Mouse (Mus musculus) hindbrain, embryonic 15.5 days (tissue): ENCODE measurements around the gene Pvr. TPM values are rescaled to one million over a fixed set of nuclear protein-coding genes. Genes with fewer than 3 reads are reported as not detected.
A peak's percentile ranks its signal among the peaks of the same experiment; 100 is the strongest.

Experiments used
- ATAC-seq: fragments of 200-750 bp; cut with Nextera tagmentation; 2 replicates; pipeline ENCODE4 v1.8.0; 2017; ENCODE audit warnings: low read depth, moderate number of reproducible peaks, moderate TSS enrichment; ENCODE audit not compliant: low FRiP score
- H3K27ac ChIP-seq: fragments of 300-500 bp; sonication (generic); replicated peaks from 2 replicates; pipeline ENCODE4 v1.5.1; 2015; ENCODE audit warnings: mild to moderate bottlenecking, inconsistent platforms
- H3K27me3 ChIP-seq: fragments of 300-500 bp; sonication (generic); 2 replicates; pipeline ENCODE4 v1.6.1; 2015; ENCODE audit warnings: control low read depth, inconsistent platforms
- H3K36me3 ChIP-seq: fragments of 300-500 bp; sonication (generic); 2 replicates; pipeline ENCODE4 v1.6.1; 2015; ENCODE audit warnings: control low read depth, inconsistent platforms
- H3K4me1 ChIP-seq: fragments of 300-500 bp; sonication (generic); replicated peaks from 2 replicates; pipeline ENCODE4 v1.6.1; 2015; ENCODE audit warnings: control low read depth, inconsistent platforms
- H3K4me2 ChIP-seq: fragments of 300-500 bp; sonication (generic); 2 replicates; pipeline ENCODE4 v1.6.1; 2015; ENCODE audit warnings: moderate library complexity, mild to moderate bottlenecking, inconsistent platforms
- H3K4me3 ChIP-seq: fragments of 300-500 bp; sonication (generic); 2 replicates; pipeline ENCODE4 v1.5.1; 2015; ENCODE audit warnings: mild to moderate bottlenecking, inconsistent platforms
- H3K9ac ChIP-seq: fragments of 300-500 bp; sonication (generic); 2 replicates; pipeline ENCODE4 v1.6.1; 2015; ENCODE audit warnings: inconsistent platforms
- H3K9me3 ChIP-seq: fragments of 300-500 bp; sonication (generic); 2 replicates; pipeline ENCODE4 v1.6.1; 2016; ENCODE audit warnings: control low read depth, inconsistent platforms
- WGBS: fragments of 180-500 bp; shearing (Covaris S2); methylation state at CpG from one replicate; pipeline ENCODE4 v1.1.7; 2015; 5-methylcytosine and 5-hydroxymethylcytosine counted together
- polyA plus RNA-seq: library from polyadenylated mRNA; unstranded; fragments of >200 nt; fragmentation: Nextera tagmentation; extraction: Ambion mirVana; gene quantifications from 2 replicates; pipeline ENCODE4 v1.2.1, GENCODE M21; 2015

Gene Pvr
- polyA plus RNA-seq = 9.6 and 10.0 TPM in 2 replicates

DNA sequence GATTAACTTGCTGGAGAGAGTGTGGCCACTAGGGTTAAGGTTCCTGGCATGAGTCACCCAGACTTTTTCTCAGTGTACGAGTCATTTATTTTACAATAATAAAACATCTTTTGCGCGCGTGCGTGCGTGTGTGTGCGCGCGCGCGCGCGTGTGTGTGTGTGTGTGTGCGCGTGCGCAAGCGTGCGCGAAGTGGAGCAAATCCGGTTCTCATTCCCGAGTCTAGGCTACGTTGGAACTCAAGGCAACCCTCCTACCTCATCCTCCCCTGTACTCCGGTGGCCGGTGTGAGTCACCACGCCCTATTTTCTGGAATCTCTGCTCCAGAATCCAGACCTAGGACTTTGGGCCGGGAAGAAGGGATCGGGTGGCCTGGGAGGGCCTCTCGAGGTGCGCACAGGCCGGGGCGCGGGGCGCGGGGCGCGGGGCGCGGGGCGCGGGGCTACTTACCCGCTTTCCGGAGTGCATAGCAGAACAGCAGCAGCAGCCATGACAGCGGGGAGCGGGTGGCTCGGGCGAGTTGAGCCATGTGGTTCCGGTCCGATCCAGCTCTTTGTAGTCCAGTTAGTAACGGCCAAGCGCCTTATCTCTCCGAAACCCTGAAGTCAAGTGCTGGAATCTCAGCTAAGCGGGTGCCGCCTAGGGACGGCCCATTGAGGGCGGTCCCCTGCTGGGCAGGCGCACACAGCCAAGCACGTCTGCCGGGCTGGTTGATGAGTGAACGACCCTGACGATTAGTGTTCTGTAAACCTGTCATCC lies at the start of gene Pvr:
Gene Pvr, minus strand, starts transcription at position 655 of the 756 bp plus-strand sequence.
- no peaks in the 10 kb centered on the region for H3K9me3 ChIP-seq
- ATAC-seq = peak; percentile 87
- H3K9ac ChIP-seq = peak within 1 kb of the TSS; percentile 72
- WGBS = under 1% methylated on average over 57 of the region's 60 CpGs
- H3K36me3 ChIP-seq = peaks cover 17% of the 10 kb centered on the region
- H3K27me3 ChIP-seq = no peaks in the 10 kb centered on the region
- peaks cover 13% of the 10 kb centered on the region for H3K4me1 ChIP-seq
- H3K4me2 ChIP-seq = peak within 1 kb of the TSS; percentile 66
- H3K27ac ChIP-seq = peak within 1 kb of the TSS; percentile 88
- peak within 1 kb of the TSS; percentile 64 for H3K4me3 ChIP-seq

GRCm38 (mm10) chr7:19970196-19970595 lies 49.2 kb upstream of the Pvr start:
- WGBS = 96% methylated on average over 8 of the region's 8 CpGs
- H3K4me3 ChIP-seq = no peak overlapping the region
- no peaks in the 10 kb centered on the region for H3K27me3 ChIP-seq
- ATAC-seq = no peak
- no peak overlapping the region for H3K27ac ChIP-seq
- H3K4me1 ChIP-seq = no peaks in the 10 kb centered on the region
- 0 out of 2 replicates have a peak, but pooled peaks cover 4% of the 10 kb centered on the region for H3K9me3 ChIP-seq
- H3K4me2 ChIP-seq = no peak overlapping the region
- no peak overlapping the region for H3K9ac ChIP-seq
- no peaks in the 10 kb centered on the region for H3K36me3 ChIP-seq

GRCm38 (mm10) chr7:19969541-19970090 lies 48.7 kb upstream of the Pvr start:
- Histone ChIP-seq H3K27me3 (no peaks in the 10 kb centered on the region), H3K9ac (no peak overlapping the region), H3K36me3 (no peaks in the 10 kb centered on the region), H3K27ac (no peak overlapping the region), H3K4me3 (no peak overlapping the region), H3K4me2 (no peak overlapping the region), H3K9me3 (0 out of 2 replicates have a peak, but pooled peaks cover 4% of the 10 kb centered on the region), H3K4me1 (no peaks in the 10 kb centered on the region)
- ATAC-seq = no peak
- WGBS = over 99% methylated on average over 4 of the region's 4 CpGs

DNA sequence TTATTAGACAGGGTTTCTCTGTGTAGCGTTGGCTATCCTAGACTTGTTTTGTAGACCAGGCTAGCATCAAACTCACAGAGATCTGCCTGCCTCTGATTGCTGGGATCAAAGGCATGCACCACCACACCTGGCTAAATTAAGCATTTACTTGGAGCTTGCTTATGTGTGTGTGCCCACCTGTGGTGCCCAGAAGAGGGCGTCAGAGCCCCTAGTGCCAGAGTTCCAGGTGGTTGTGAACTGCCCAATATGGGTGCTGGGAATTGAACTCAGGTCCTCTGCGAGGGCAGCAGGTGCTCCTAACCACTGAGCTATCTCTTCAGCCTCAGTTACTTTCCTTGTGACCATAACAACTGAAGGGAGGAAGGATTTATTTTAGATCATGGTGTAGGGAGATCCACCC lies 48.1 kb upstream of the Pvr start:
- ATAC-seq = no peak
- 82% methylated on average over 3 of the region's 3 CpGs for WGBS
- no peaks in the 10 kb centered on the region for H3K4me1 ChIP-seq
- no peak overlapping the region for H3K27ac ChIP-seq
- 0 out of 2 replicates have a peak, but pooled peaks cover 4% of the 10 kb centered on the region for H3K9me3 ChIP-seq
- H3K4me2 ChIP-seq = no peak overlapping the region
- no peak overlapping the region for H3K4me3 ChIP-seq
- no peaks in the 10 kb centered on the region for H3K36me3 ChIP-seq
- no peaks in the 10 kb centered on the region for H3K27me3 ChIP-seq
- H3K9ac ChIP-seq = no peak overlapping the region

- no peak within 1 kb of the TSS for H3K4me2 ChIP-seq
- WGBS = 79% methylated on average over 7 of the region's 7 CpGs
- no peak within 1 kb of the TSS for H3K4me3 ChIP-seq
- no peaks in the 10 kb centered on the region for H3K36me3 ChIP-seq
- H3K4me1 ChIP-seq = no peaks in the 10 kb centered on the region
- H3K9ac ChIP-seq = no peak within 1 kb of the TSS
- no peak for ATAC-seq
- no peaks in the 10 kb centered on the region for H3K9me3 ChIP-seq
- no peak within 1 kb of the TSS for H3K27ac ChIP-seq
- H3K27me3 ChIP-seq = no peaks in the 10 kb centered on the region
Measured at GRCm38 (mm10) chr7:19964985-19965579, 44.1 kb upstream of the Pvr start, which contains the start of gene Ceacam20. Ceacam20 (plus strand) TSS chr7:19965412.

- no peak for ATAC-seq
- no peak overlapping the region for H3K27ac ChIP-seq
- H3K4me2 ChIP-seq = no peak overlapping the region
- H3K4me3 ChIP-seq = no peak overlapping the region
- no peaks in the 10 kb centered on the region for H3K36me3 ChIP-seq
- H3K9ac ChIP-seq = no peak overlapping the region
- H3K9me3 ChIP-seq = no peaks in the 10 kb centered on the region
- H3K4me1 ChIP-seq = no peaks in the 10 kb centered on the region
- WGBS = 48% methylated on average over 1 of the region's 1 CpGs
- H3K27me3 ChIP-seq = no peaks in the 10 kb centered on the region
Measured at GRCm38 (mm10) chr7:19962423-19962822, 41.5 kb upstream of the Pvr start.

DNA sequence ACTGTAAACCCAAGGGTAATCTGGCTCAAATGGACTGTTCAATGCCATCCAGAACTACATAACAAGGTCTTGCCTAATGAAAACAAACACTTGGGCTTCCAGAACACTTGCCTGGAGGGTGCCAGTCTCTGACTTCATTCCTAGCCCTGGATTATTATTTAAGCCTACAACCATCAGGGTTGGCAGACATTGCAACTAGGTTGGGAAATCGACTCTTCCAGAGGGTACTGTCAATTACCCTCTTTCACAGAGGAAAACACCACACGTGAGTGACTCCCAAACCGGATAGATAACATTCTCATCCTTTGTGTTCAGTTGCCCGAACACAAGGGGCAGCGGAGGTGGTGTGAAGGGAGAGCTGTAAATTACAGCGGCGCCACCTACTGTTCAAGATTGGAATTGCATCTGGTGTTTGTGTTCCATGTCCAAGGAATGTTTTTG lies 35.4 kb upstream of the Pvr start:
- Histone ChIP-seq H3K36me3 (no peaks in the 10 kb centered on the region), H3K9me3 (no peaks in the 10 kb centered on the region), H3K4me2 (no peak overlapping the region), H3K4me1 (no peaks in the 10 kb centered on the region), H3K27me3 (no peaks in the 10 kb centered on the region), H3K9ac (no peak overlapping the region), H3K27ac (no peak overlapping the region), H3K4me3 (no peak overlapping the region)
- 3% methylated on average over 7 of the region's 7 CpGs for WGBS
- peak; percentile 38; the same call in 1 of the 2 replicates for ATAC-seq

DNA sequence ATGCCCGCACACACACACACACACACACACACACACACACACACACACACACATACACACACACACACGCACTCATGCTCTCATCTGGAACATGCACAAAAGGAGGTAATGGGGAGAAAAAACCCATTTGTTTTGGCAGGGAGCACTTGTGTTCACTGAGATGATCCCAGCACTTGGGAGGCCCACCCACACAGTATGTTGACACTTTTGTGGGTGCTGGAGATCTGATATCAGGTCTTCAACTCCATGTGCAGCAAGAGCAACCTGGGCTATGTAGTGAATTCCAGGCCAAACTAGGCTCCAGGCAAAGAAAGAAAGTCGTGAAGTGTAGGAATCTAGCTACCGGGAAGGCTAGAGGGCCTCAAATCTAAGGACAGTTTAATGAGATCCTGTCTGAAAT lies 34.9 kb upstream of the Pvr start:
- H3K4me3 ChIP-seq = no peak overlapping the region
- no peak for ATAC-seq
- no peaks in the 10 kb centered on the region for H3K9me3 ChIP-seq
- no peak overlapping the region for H3K9ac ChIP-seq
- H3K4me1 ChIP-seq = no peaks in the 10 kb centered on the region
- H3K4me2 ChIP-seq = no peak overlapping the region
- H3K36me3 ChIP-seq = no peaks in the 10 kb centered on the region
- H3K27me3 ChIP-seq = no peaks in the 10 kb centered on the region
- 77% methylated on average over 4 of the region's 4 CpGs for WGBS
- H3K27ac ChIP-seq = no peak overlapping the region

- WGBS = 51% methylated on average over 9 of the region's 9 CpGs
- ATAC-seq = no peak
Measured at GRCm38 (mm10) chr7:19953054-19953453, 32.1 kb upstream of the Pvr start.

GRCm38 (mm10) chr7:19952320-19952986 lies 31.5 kb upstream of the Pvr start:
- H3K4me2 ChIP-seq = no peak overlapping the region
- H3K27me3 ChIP-seq = no peaks in the 10 kb centered on the region
- no peak for ATAC-seq
- no peaks in the 10 kb centered on the region for H3K36me3 ChIP-seq
- H3K4me1 ChIP-seq = no peaks in the 10 kb centered on the region
- no peak overlapping the region for H3K9ac ChIP-seq
- H3K4me3 ChIP-seq = no peak overlapping the region
- H3K9me3 ChIP-seq = no peaks in the 10 kb centered on the region
- H3K27ac ChIP-seq = no peak overlapping the region
- 42% methylated on average over 10 of the region's 10 CpGs for WGBS

More at GRCm38 (mm10) chr7:19953054-19953453, 32.1 kb upstream of the Pvr start:
- Histone ChIP-seq H3K27me3 (no peaks in the 10 kb centered on the region), H3K4me2 (no peak overlapping the region), H3K9me3 (no peaks in the 10 kb centered on the region), H3K27ac (no peak overlapping the region), H3K4me1 (no peaks in the 10 kb centered on the region), H3K36me3 (no peaks in the 10 kb centered on the region), H3K9ac (no peak overlapping the region), H3K4me3 (no peak overlapping the region)

- H3K9me3 ChIP-seq = no peaks in the 10 kb centered on the region
- no peak within 1 kb of the TSS for H3K4me3 ChIP-seq
- no peaks in the 10 kb centered on the region for H3K4me1 ChIP-seq
- H3K36me3 ChIP-seq = no peaks in the 10 kb centered on the region
- H3K27ac ChIP-seq = no peak within 1 kb of the TSS
- H3K9ac ChIP-seq = no peak within 1 kb of the TSS
- H3K27me3 ChIP-seq = no peaks in the 10 kb centered on the region
- no peak within 1 kb of the TSS for H3K4me2 ChIP-seq
- ATAC-seq = no peak
- 56% methylated on average over 9 of the region's 9 CpGs for WGBS
Measured at GRCm38 (mm10) chr7:19950589-19950988, 29.6 kb upstream of the Pvr start, which contains the start of gene Igsf23. Igsf23 (minus strand) TSS chr7:19950756.

DNA sequence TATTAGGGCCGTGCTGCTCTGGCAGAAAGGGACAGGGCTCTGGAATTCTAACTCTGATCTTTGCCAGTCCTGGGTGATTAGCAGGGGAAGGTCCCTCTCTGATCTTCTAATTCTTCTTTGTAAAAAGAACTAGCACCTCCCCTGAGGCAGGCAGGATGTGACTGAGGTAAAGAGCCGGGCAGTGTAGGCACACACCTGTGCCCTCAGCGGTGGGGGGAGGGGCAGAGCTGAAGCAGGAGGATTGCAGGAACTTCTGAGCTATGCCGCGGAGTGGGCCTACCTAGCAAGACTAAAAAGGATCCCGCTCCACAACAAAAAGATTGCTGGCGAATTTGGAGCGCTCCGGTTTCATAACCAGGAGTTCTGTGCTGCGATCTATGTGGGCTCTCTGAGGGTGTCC lies 29.0 kb upstream of the Pvr start:
- no peaks in the 10 kb centered on the region for H3K4me1 ChIP-seq
- ATAC-seq = no peak
- H3K27me3 ChIP-seq = no peaks in the 10 kb centered on the region
- no peak overlapping the region for H3K4me2 ChIP-seq
- H3K9ac ChIP-seq = no peak overlapping the region
- whole genome bisulfite sequencing = 70% methylated on average over 10 of the region's 10 CpGs
- no peak overlapping the region for H3K27ac ChIP-seq
- no peaks in the 10 kb centered on the region for H3K9me3 ChIP-seq
- H3K36me3 ChIP-seq = no peaks in the 10 kb centered on the region
- H3K4me3 ChIP-seq = no peak overlapping the region
